Mouse (Mus musculus): ENCODE results near the gene Mpzl3. TPM values are rescaled to one million over a fixed set of nuclear protein-coding genes. Genes with fewer than 3 reads are reported as not detected.

Gene Mpzl3
- total RNA-seq, 2 experiments from 2014 or later: 3.7 to 4.1 TPM

- intact Hi-C loops (cut with DNase I): no loop called here
- no peak for DNase-seq (ENCODE audit: low spot score in 2 of 2)
These were observed 35.8 kb downstream of the Mpzl3 start for GRCm38 (mm10) chr9:45090811-45091210.

DNA sequence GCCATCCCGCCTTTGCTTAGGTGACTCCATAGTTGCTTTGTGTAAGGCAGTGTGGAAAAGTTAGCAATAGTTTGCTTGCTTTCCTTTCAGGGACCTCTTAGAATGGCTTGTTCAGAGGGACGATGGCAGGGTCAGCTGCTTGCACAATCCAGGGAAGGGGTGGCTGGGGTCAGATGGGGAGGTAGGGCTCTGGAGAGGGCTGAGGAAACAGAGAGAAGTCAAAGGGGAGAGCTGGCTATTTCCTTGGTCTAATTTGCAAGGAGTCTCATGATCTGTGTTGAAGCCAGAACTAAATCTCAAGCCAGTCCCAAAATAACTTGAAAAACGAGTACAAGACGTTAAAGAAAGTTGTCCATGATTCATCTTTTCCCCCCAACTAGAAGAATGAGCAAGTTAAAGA is 37.7 kb downstream of the Mpzl3 start:
- intact Hi-C loops (cut with DNase I): no loop called here
- no peak for DNase-seq (ENCODE audit: low spot score in 2 of 2)

DNA sequence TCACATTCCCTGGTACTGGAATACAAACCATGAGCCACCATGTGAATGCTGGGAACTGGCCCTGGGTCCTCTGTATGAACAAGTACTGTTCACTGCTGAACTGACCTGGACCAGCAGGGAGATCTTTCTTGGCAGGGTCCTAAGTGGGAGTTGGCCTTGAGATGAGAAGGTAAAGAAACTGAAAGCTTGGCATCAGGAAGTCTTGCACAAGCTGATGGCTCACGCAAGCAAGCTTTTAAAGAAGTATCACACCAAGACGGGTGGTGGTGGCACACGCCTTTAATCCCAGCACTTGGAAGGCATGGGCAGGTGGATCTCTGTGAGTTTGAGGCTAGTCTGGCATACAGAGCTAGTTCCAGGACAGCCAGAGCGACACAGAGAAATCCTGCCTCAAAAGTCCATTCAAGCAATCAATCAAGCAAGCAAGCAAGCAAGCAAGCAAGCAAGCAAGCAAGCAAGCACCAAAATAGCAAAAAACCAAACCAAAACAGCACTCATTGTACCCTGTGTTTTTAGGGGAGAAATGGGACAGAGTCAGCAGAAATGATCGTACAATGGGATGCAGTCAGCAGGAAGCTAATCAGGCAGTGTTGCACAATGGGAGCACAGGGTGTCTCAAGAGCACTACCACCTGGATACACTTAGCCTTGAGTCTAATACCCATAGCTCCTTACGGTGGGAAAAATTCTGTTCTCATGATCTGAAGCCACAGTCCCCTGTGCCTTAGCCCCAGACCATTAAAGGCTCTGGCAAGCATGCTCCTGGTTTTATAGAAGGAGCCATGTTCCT is 40.4 kb downstream of the Mpzl3 start:
- DNase-seq (ENCODE audit: low spot score in 2 of 2): no peak

GRCm38 (mm10) chr9:45097877-45098276 is 42.9 kb downstream of the Mpzl3 start:
- intact Hi-C loops (cut with DNase I): no loop called here
- no peak for DNase-seq (ENCODE audit: low spot score in 2 of 2)

More for the DNA sequence above, 40.4 kb downstream of the Mpzl3 start:
- intact Hi-C loops (cut with DNase I): no loop called here

DNA sequence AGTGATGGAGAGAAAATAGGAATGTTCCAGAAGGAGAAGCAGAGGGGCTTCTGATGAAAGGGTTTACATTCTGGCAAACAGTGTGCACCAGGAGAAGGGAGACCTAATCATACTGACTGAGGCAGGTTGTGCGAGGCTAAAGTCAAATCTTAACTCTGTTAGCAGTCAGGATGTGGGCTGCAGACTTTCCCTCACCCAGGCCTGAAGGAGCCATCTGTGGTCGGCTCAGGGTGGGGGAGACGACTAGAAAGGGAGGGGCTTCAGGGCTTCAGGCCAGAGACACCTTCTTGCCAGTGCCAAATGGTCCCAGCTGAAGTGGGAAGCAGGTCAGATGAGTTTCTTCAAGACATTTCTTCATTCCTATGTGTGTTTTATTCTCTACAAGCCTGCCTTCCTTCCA is 43.4 kb downstream of the Mpzl3 start:
- intact Hi-C loops (cut with DNase I): no loop called here

GRCm38 (mm10) chr9:45102528-45102927 is 47.5 kb downstream of the Mpzl3 start:
- no peak for DNase-seq (ENCODE audit: low spot score in 2 of 2)
- intact Hi-C loops (cut with DNase I): no loop called here

More for the DNA sequence above, 43.4 kb downstream of the Mpzl3 start:
- DNase-seq (ENCODE audit: low spot score in 2 of 2): no peak

DNA sequence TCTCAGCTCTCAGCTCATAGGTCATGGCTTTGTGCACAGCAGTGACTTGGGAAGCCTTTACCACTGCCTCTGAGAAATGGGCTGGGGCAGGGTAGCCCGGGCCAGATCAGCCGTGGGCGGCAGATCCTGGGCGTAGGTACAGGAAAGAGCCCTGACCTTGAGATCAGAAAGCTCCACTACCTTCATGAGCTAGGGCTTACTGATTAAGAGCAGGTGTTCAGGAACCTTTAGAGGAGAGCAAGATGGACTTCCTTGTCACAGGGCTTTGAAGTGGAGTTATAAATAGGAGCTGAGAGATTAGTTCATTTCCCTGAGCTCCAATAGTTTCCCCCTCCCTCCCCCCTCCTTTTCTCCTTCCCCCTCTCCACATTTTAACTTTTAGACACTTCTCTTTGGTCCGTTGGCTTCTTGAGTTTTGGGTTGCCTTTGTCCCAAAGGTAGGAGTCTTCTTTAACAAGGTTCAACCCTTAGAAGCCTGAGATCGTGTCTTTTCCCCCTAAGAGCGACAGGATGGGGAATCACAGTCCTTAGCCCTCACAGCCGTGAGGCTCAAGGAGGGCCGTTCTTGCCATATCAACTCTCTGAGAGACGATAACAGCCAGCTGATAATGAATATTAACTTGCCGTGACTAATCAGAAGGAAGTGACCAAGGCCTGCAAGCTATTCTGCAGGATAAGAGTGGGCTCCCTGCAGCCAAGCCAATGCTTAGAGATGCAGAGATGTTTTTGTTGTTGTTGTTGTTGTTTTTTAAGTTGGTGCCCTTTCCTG is 48.4 kb downstream of the Mpzl3 start:
- no peak for DNase-seq (ENCODE audit: low spot score in 2 of 2)
- intact Hi-C loops (cut with DNase I): no loop called here

GRCm38 (mm10) chr9:45105596-45106374 is 50.8 kb downstream of the Mpzl3 start:
- DNase-seq (ENCODE audit: low spot score in 2 of 2): no peak
- intact Hi-C loops (cut with DNase I): no loop called here

DNA sequence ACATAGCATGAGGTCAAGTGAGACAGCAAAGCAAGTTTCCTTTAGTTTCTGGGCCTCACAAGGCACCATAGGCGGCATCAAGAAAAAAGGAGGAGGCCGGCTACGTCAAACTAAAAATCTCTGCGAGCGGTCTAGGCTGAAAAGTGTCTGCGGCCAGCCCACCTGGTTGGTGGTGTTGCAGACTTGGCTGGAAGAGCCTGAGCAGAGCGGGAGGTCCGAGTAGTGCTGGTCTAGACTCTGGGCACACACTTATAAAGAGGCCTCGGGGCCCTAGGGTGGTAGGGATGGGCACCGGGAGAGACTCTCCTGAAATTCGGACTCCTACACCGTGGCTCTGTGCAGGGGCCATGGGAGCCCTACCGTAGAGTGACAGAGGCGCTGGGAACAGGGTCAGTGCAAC is 60.7 kb downstream of the Mpzl3 start:
- intact Hi-C loops (cut with DNase I): loop anchor here (5.0 kb wide), 1 partner anchor 58 kb away; the partner anchor contains the start of gene Mpzl3
- DNase-seq (ENCODE audit: low spot score in 2 of 2): peak; percentile 58 to 76

GRCm38 (mm10) chr9:45116819-45117218 is 61.8 kb downstream of the Mpzl3 start:
- no peak for DNase-seq (ENCODE audit: low spot score in 2 of 2)
- intact Hi-C loops (cut with DNase I): loop anchor here (5.0 kb wide), 1 partner anchor 60 kb away; the partner anchor contains the start of gene Mpzl3

DNA sequence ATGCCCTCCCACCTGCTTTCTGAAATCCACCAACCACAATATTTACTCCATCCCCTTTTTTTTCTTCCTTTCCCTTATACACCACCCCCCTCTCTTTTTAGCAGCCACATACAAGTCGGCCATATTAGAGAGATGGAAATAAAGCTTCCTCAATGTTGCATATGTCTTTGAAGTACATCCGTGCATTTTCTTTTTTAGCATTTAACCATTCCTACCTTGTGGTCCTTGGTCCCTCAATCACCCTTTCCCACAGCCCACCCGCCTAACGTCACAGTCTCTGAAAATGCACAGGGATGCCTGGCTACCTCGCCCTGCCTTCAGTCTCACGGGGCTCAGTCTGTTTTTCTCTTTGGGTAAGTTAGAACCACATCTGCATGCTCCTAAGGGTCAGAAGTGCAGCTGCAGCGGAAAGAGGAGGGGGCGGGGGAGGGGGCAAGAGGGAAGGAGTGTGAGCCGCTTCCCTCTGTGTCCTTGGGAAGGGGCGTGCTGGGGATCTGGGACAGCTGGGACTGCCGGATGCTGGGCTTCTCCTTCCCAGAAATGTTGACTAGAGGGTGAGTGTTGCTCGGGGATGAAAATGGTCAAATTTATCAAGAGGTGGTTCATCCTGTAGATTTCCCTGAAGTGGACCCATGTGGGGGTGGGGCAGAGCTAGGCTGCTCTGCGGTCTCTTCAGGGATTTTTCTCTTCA is 62.9 kb downstream of the Mpzl3 start, which contains the start of gene Scn2b:
Gene Scn2b (plus strand): TSS at position 42 of the 691 bp plus-strand sequence.
- peak in 1 of 2 experiments; percentile 70 for DNase-seq (ENCODE audit: low spot score in 2 of 2)
- intact Hi-C loops (cut with DNase I): loop anchor here (5.0 kb wide), 1 partner anchor 61 kb away; the partner anchor contains the start of gene Mpzl3

DNA sequence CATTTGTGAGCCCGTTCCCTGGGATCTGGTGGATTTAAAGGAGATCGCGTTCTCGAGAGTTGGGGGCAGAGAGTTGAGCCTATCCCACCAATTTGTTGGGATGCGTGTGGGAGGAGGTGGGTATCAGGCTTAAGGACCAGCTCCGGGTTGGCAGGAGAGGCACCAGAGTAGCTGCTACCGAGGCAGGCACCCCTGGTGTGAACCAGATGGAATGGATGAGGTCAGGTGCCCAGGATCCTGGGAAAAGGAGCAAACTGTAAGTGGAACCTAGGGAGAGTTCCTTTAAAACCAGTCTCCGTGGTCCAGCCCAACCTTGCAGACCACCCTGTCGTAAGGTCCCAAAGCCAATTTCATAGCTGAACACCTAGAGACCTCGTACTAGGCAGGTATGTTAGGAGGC is 63.6 kb downstream of the Mpzl3 start:
- no peak for DNase-seq (ENCODE audit: low spot score in 2 of 2)
- intact Hi-C loops (cut with DNase I): loop anchor here (5.0 kb wide), 1 partner anchor 61 kb away; the partner anchor contains the start of gene Mpzl3

- intact Hi-C loops (cut with DNase I): loop anchor here (5.0 kb wide), 1 partner anchor 62 kb away; the partner anchor contains the start of gene Mpzl3
- DNase-seq (ENCODE audit: low spot score in 2 of 2): no peak
These were observed 64.4 kb downstream of the Mpzl3 start for GRCm38 (mm10) chr9:45119316-45119953.

DNA sequence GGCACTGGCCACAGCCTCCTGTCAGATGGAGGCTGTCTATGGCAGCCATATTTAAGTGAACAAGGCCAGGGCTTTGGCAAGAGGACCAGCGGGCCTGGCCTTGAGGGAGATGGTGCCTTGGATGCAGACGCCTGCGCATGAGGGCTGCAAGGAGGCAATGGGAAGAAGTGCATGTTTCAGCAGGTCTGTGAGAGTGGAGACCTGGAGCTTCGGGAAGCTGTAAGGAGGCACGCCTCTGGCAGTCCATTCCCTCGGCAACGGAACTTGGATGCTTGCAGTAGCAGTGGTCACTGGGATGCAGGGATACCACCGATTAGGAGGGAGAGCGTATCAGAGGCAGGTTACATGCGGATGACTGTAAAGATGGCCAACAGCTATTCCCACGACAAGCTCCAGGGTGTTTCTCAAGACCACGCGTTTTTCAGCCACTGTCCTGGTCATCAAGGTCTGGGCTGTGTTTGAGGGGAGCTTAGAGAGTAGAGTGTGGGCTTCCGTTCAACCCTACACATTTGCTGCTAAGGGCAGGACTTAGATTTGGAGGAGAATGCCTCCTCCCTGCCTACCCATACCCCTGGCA is 65.1 kb downstream of the Mpzl3 start:
- intact Hi-C loops (cut with DNase I): loop anchor here (5.0 kb wide), 1 partner anchor 63 kb away; the partner anchor contains the start of gene Mpzl3
- DNase-seq (ENCODE audit: low spot score in 2 of 2): no peak

- intact Hi-C loops (cut with DNase I): no loop called here
- no peak for DNase-seq (ENCODE audit: low spot score in 2 of 2)
These were observed 65.6 kb downstream of the Mpzl3 start for GRCm38 (mm10) chr9:45120567-45120966.

DNA sequence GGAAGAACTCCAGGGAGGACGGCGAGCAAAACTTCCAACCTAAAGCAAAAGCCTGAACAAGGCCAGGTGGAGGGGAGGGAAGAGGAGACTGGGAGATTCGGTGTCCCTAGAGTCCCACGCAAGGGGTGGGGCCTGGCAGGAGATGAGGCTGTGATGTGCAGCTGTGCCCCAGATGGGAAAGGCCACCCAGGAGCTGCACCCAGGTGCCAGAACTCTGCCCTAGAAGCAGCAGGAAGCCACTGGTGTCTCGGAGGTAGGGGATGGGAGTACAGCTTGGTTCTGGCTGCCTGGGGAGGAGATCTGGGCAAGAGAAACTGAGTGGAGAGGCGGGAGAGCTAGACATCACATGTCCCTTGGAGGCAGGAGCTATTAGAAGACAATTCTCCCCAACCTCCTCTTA is 66.0 kb downstream of the Mpzl3 start:
- peak in 1 of 2 experiments; percentile 33 for DNase-seq (ENCODE audit: low spot score in 2 of 2)
- intact Hi-C loops (cut with DNase I): no loop called here

- intact Hi-C loops (cut with DNase I): no loop called here
- peak; percentile 85 to 87 for DNase-seq (ENCODE audit: low spot score in 2 of 2)
These were observed 66.8 kb downstream of the Mpzl3 start for GRCm38 (mm10) chr9:45121769-45122168.

GRCm38 (mm10) chr9:45122209-45122761 is 67.3 kb downstream of the Mpzl3 start:
- peak; percentile 87 to 92 for DNase-seq (ENCODE audit: low spot score in 2 of 2)
- intact Hi-C loops (cut with DNase I): no loop called here

Data from left cerebral cortex, postnatal 14 days (tissue).